Mouse (Mus musculus) liver, embryonic 14.5 days (tissue): ENCODE data around the gene Lamtor4.

Source experiments
- CTCF ChIP-seq: IDR thresholded peaks from 2 replicates; pipeline ENCODE4 v1.5.1; 2016; ENCODE audit warnings: antibody characterized with exemption, low read depth, control low read depth
- EP300 ChIP-seq: IDR thresholded peaks from 2 replicates; pipeline ENCODE4 v1.6.1; 2016; ENCODE audit warnings: antibody characterized with exemption, low read depth

DNA sequence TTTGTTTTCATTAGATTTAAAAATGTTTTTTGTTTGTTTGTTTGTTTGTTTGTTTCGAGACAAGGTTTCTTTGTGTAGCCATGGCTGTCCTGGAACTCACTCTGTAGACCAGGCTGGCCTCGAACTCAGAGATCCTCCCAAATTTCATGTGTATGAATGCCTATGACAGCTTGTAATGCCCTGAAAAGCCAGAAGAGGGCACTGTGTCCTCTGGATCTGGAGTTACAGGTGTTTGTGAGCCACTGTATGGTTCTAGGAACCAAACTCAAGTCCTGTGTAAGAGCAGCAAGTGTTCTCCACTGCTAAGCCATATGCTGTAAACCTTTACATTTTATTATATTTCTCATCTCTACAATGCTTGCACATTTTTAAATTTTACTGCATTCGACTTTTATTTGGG lies 32.6 kb downstream of the Lamtor4 start:
- TF ChIP-seq CTCF (peak; percentile 64), EP300 (no peak)
